Mouse (Mus musculus): ENCODE data around the gene Trim63. TPM values are rescaled to one million over a fixed set of nuclear protein-coding genes. Genes with fewer than 3 reads are reported as not detected.

Gene Trim63
- polyA plus RNA-seq, 1 experiment = 0.19 TPM

- peaks cover 3% of the 10 kb centered on the region for H3K27me3 ChIP-seq (ENCODE audit: control insufficient read depth, insufficient read depth, insufficient read length)
- H3ac ChIP-seq (ENCODE audit: control insufficient read depth, insufficient read length, low read depth) = no peak overlapping the region
- H3K4me3 ChIP-seq (ENCODE audit: insufficient read depth, poor library complexity, severe bottlenecking) = no peak overlapping the region
- no peaks in the 10 kb centered on the region for H3K79me3 ChIP-seq (ENCODE audit: low read depth)
- H3K36me3 ChIP-seq (ENCODE audit: control insufficient read depth, insufficient read depth) = no peaks in the 10 kb centered on the region
- TF ChIP-seq CEBPB (IDR thresholded peaks at IDR 0.05; ENCODE audit: low read depth) (no peak), USF1 (IDR thresholded peaks at IDR 0.05; ENCODE audit: low read depth) (no peak), CTCF (IDR thresholded peaks at IDR 0.05; ENCODE audit: control insufficient read depth, insufficient read depth, insufficient read length) (no peak), MYOD1 (IDR thresholded peaks at IDR 0.05; ENCODE audit: control insufficient read depth, insufficient read length, low read depth) (no peak), MAX (IDR thresholded peaks at IDR 0.05) (no peak), MYOG (IDR thresholded peaks at IDR 0.05; ENCODE audit: control insufficient read depth, extremely low read depth, insufficient read length) (no peak), FOSL1 (IDR thresholded peaks at IDR 0.05; ENCODE audit: insufficient read depth, low read length, poor library complexity, severe bottlenecking) (no peak)
- no peaks in the 10 kb centered on the region for H3K79me2 ChIP-seq (ENCODE audit: control insufficient read depth, insufficient read depth)
These were observed 17.6 kb upstream of the Trim63 start for GRCm38 (mm10) chr4:134297369-134297768.

GRCm38 (mm10) chr4:134298626-134299497 lies 16.1 kb upstream of the Trim63 start:
- H3K4me3 ChIP-seq (ENCODE audit: insufficient read depth, poor library complexity, severe bottlenecking) = no peak overlapping the region
- H3K36me3 ChIP-seq (ENCODE audit: control insufficient read depth, insufficient read depth) = no peaks in the 10 kb centered on the region

GRCm38 (mm10) chr4:134299498-134299810 lies 15.5 kb upstream of the Trim63 start:
- no peaks in the 10 kb centered on the region for H3K79me2 ChIP-seq (ENCODE audit: control insufficient read depth, insufficient read depth)
- no peak overlapping the region for H3ac ChIP-seq (ENCODE audit: control insufficient read depth, insufficient read length, low read depth)
- H3K36me3 ChIP-seq (ENCODE audit: control insufficient read depth, insufficient read depth) = no peaks in the 10 kb centered on the region
- H3K4me3 ChIP-seq (ENCODE audit: insufficient read depth, poor library complexity, severe bottlenecking) = no peak overlapping the region
- H3K27me3 ChIP-seq (ENCODE audit: control insufficient read depth, insufficient read depth, insufficient read length) = peaks cover 3% of the 10 kb centered on the region
- H3K79me3 ChIP-seq (ENCODE audit: low read depth) = no peaks in the 10 kb centered on the region
- TF ChIP-seq CTCF (IDR thresholded peaks at IDR 0.05; ENCODE audit: control insufficient read depth, insufficient read depth, insufficient read length) (no peak), FOSL1 (IDR thresholded peaks at IDR 0.05; ENCODE audit: insufficient read depth, low read length, poor library complexity, severe bottlenecking) (no peak), USF1 (IDR thresholded peaks at IDR 0.05; ENCODE audit: low read depth) (no peak), CEBPB (IDR thresholded peaks at IDR 0.05; ENCODE audit: low read depth) (no peak), MYOG (IDR thresholded peaks at IDR 0.05; ENCODE audit: control insufficient read depth, extremely low read depth, insufficient read length) (no peak), MYOD1 (IDR thresholded peaks at IDR 0.05; ENCODE audit: control insufficient read depth, insufficient read length, low read depth) (no peak), MAX (IDR thresholded peaks at IDR 0.05) (no peak)

More at GRCm38 (mm10) chr4:134298626-134299497, 16.1 kb upstream of the Trim63 start:
- Histone ChIP-seq H3K79me3 (ENCODE audit: low read depth) (no peaks in the 10 kb centered on the region), H3K79me2 (ENCODE audit: control insufficient read depth, insufficient read depth) (no peaks in the 10 kb centered on the region), H3ac (ENCODE audit: control insufficient read depth, insufficient read length, low read depth) (no peak overlapping the region), H3K27me3 (ENCODE audit: control insufficient read depth, insufficient read depth, insufficient read length) (peaks cover 3% of the 10 kb centered on the region)
- TF ChIP-seq CEBPB (IDR thresholded peaks at IDR 0.05; ENCODE audit: low read depth) = no peak
- TF ChIP-seq FOSL1 (IDR thresholded peaks at IDR 0.05; ENCODE audit: insufficient read depth, low read length, poor library complexity, severe bottlenecking) = no peak
- TF ChIP-seq USF1 (IDR thresholded peaks at IDR 0.05; ENCODE audit: low read depth) = no peak
- no peak for TF ChIP-seq MYOG (IDR thresholded peaks at IDR 0.05; ENCODE audit: control insufficient read depth, extremely low read depth, insufficient read length)
- TF ChIP-seq MAX (IDR thresholded peaks at IDR 0.05) = no peak
- no peak for TF ChIP-seq CTCF (IDR thresholded peaks at IDR 0.05; ENCODE audit: control insufficient read depth, insufficient read depth, insufficient read length)
- no peak for TF ChIP-seq MYOD1 (IDR thresholded peaks at IDR 0.05; ENCODE audit: control insufficient read depth, insufficient read length, low read depth)

GRCm38 (mm10) chr4:134300316-134300715 lies 14.6 kb upstream of the Trim63 start:
- H3K79me3 ChIP-seq (ENCODE audit: low read depth) = no peaks in the 10 kb centered on the region
- no peaks in the 10 kb centered on the region for H3K36me3 ChIP-seq (ENCODE audit: control insufficient read depth, insufficient read depth)
- peaks cover 1% of the 10 kb centered on the region for H3K27me3 ChIP-seq (ENCODE audit: control insufficient read depth, insufficient read depth, insufficient read length)
- H3ac ChIP-seq (ENCODE audit: control insufficient read depth, insufficient read length, low read depth) = no peak overlapping the region
- no peak for TF ChIP-seq MYOD1 (IDR thresholded peaks at IDR 0.05; ENCODE audit: control insufficient read depth, insufficient read length, low read depth)
- TF ChIP-seq FOSL1 (IDR thresholded peaks at IDR 0.05; ENCODE audit: insufficient read depth, low read length, poor library complexity, severe bottlenecking) = no peak
- TF ChIP-seq CTCF (IDR thresholded peaks at IDR 0.05; ENCODE audit: control insufficient read depth, insufficient read depth, insufficient read length) = no peak
- TF ChIP-seq USF1 (IDR thresholded peaks at IDR 0.05; ENCODE audit: low read depth) = no peak
- TF ChIP-seq MYOG (IDR thresholded peaks at IDR 0.05; ENCODE audit: control insufficient read depth, extremely low read depth, insufficient read length) = no peak
- no peak for TF ChIP-seq CEBPB (IDR thresholded peaks at IDR 0.05; ENCODE audit: low read depth)
- no peaks in the 10 kb centered on the region for H3K79me2 ChIP-seq (ENCODE audit: control insufficient read depth, insufficient read depth)
- H3K4me3 ChIP-seq (ENCODE audit: insufficient read depth, poor library complexity, severe bottlenecking) = no peak overlapping the region

GRCm38 (mm10) chr4:134302084-134302483 lies 12.8 kb upstream of the Trim63 start:
- Histone ChIP-seq H3K4me3 (ENCODE audit: insufficient read depth, poor library complexity, severe bottlenecking) (no peak overlapping the region), H3K27me3 (ENCODE audit: control insufficient read depth, insufficient read depth, insufficient read length) (no peaks in the 10 kb centered on the region), H3K79me3 (ENCODE audit: low read depth) (no peaks in the 10 kb centered on the region), H3K36me3 (ENCODE audit: control insufficient read depth, insufficient read depth) (no peaks in the 10 kb centered on the region), H3ac (ENCODE audit: control insufficient read depth, insufficient read length, low read depth) (no peak overlapping the region), H3K79me2 (ENCODE audit: control insufficient read depth, insufficient read depth) (no peaks in the 10 kb centered on the region)
- TF ChIP-seq MYOD1 (IDR thresholded peaks at IDR 0.05; ENCODE audit: control insufficient read depth, insufficient read length, low read depth) = no peak
- TF ChIP-seq CTCF (IDR thresholded peaks at IDR 0.05; ENCODE audit: control insufficient read depth, insufficient read depth, insufficient read length) = no peak
- TF ChIP-seq MYOG (IDR thresholded peaks at IDR 0.05; ENCODE audit: control insufficient read depth, extremely low read depth, insufficient read length) = no peak
- TF ChIP-seq MAX (IDR thresholded peaks at IDR 0.05) = no peak
- TF ChIP-seq CEBPB (IDR thresholded peaks at IDR 0.05; ENCODE audit: low read depth) = no peak
- no peak for TF ChIP-seq FOSL1 (IDR thresholded peaks at IDR 0.05; ENCODE audit: insufficient read depth, low read length, poor library complexity, severe bottlenecking)
- no peak for TF ChIP-seq USF1 (IDR thresholded peaks at IDR 0.05; ENCODE audit: low read depth)
